Mouse (Mus musculus): ENCODE data around the gene Fbln2.

The Fbln2 gene

DNA sequence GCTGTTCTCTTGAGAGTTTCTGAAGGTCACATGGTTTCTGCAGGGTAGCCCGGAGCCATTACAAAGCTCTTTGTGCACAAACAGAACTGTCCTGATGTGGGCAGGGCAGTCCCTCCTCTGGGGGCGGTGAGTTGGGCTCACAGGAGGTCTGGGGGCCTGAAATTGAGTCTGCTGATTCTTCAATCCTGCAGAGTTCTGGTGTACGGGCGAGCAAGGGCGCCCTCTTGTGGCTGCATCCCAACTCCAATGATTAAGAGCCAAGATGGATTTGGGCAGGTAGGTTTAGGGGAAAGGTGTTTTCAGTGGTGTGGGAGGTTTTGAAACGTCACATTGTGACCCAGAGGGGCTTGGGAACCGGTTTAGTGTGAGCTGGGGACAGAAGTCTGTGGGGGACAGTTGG, 65.3 kb downstream of the Fbln2 start:
- DNase-seq (ENCODE audit: low read depth in 2 of 2, low spot score in 2 of 2): peak in 1 of 2 experiments; percentile 15

DNA sequence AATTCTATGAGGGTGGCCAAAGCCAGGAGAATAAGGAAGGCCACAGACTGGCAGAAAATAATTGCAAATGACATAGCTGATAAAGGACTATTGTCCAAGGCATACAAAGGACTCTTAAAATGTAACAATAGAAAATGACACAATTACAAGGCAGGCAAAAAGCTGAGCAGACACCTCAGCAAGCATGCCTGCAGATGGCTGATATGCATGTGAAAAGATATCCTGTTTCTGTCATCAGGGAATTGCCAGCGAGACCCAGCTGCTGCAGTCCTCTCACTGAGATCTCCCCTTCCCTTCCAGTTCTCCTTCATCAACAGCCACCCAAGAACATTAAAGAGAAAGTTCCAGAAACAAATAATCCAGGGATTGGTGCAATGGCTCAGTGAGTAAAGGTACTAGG, 66.0 kb downstream of the Fbln2 start:
- DNase-seq (ENCODE audit: low read depth in 2 of 2, low spot score in 2 of 2): no peak

DNA sequence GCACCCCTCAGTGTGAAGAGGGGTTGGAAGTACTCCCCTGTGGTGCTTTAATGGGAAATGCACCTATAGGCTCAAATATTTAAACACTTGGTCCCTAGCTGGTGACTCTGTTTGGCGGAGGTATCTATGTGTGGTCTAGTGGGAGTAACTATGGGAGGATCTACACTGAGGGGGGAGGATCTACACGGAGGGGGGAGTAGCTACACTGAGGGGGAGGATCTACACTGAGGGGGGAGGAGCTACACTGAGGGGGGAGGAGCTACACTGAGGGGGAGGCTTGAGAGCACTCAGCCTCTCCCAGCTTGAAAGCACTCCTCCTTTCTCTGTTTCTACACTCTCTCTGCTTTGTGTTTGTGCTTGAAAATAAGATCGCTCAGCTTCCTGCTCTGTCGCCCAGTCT, 67.2 kb downstream of the Fbln2 start:
- DNase-seq (ENCODE audit: low read depth in 2 of 2, low spot score in 2 of 2): no peak

DNA sequence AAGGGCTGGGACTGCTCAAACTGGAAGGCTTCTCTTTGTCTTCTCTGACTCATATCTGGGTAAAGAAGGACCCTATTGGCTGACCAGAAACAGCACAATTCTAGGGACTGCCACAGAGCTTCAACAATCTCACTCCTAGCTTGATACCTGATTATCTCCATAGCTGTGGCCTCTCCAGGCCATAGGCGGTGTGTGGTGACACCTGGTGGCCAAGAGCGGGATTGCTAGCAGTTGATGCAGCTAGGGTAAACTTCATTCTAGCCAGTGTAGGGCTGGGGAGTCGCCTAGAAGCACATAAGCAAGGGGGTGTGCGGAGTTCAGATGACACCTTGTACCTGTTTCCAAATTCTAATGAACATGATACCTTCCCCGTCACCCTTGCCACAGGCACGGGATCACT, 69.0 kb downstream of the Fbln2 start:
- peak; percentile 63 to 79 for DNase-seq (ENCODE audit: low read depth in 2 of 2, low spot score in 2 of 2)

DNA sequence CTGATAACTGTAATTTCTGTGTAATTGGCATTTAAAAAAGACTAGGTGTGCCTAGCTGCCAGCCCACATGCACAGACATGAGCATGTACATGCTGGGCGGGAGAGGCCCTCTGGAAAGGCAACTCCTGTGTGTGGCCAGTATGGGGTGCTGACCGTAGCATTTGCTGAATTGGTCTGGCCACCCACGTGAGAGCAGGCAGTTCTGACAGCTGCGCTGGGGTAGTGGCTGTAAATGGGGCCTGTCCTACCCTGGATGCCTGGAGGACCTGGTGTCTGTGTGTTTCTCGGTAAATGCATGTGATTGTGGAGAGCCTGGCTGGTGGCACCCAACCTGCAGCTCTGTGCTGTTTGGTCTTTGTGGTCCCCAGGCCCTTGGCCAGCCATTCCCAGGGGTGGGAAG, 69.5 kb downstream of the Fbln2 start:
- no peak for DNase-seq (ENCODE audit: low read depth in 2 of 2, low spot score in 2 of 2)

DNA sequence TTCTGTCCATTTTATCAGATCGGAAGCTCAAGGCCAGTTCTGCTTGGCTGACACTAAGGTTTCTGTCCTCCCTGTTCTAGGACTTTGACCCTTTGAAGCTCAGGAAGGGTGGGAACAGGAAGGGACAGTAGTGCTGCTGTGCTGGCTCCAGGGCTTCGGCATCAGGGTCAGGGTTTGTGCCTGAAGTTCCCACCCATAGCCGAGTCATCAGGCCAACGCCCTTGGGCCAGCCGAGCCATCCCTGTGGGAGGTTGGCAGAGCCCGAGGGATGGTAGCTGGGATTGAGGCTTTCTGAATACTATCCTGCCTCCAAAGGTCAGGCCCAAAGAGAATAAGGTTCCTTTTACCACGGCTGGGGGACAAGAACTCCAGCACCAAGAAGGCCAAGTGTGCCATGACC, 70.8 kb downstream of the Fbln2 start:
- DNase-seq (ENCODE audit: low read depth in 2 of 2, low spot score in 2 of 2): no peak

DNA sequence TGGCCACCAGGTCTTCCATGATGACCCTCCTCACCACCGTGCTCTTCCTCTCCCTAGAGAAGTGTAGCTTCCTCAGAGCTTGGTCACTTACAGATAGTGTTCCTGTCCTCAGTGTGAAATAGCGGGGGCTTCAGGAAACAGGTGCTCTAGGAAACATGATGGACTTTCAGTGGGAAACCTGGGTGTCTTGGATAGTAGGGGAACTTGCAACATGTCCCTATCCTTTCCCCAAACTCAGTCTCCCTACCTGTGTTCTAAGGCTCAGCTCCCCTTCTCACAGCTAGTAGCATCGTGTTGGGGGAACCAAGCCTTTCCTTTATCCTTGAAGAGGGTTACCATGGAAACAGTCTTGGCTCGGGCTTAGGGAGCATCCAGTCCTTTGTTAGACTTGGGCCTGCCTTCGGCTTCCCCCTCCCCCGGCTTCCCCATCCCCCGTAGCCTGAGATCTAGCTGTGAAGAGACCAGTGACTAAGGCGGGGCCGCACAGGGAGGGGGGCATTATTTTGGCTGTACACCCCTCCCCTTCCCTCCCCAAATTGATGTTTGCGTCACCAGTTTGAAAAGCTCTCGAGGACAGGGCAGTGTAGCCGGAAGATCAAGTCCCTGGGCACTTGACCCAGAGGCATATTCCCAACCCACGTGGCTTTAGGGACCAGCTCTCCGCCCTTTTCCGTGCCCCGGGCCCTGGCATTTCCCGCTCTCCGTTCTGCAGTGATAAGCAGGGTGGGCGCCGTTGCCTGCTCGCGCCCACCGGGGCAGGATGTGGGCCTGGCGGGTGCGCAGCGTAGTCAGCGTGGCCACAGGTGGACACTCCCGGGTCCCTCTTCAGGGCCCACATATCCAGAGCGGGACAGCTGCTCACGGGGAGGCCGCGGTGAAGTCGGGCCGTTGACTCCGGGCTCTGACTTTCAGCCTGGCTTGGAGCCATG, 72.5 kb downstream of the Fbln2 start:
- no peak for DNase-seq (ENCODE audit: low read depth in 2 of 2, low spot score in 2 of 2)

DNA sequence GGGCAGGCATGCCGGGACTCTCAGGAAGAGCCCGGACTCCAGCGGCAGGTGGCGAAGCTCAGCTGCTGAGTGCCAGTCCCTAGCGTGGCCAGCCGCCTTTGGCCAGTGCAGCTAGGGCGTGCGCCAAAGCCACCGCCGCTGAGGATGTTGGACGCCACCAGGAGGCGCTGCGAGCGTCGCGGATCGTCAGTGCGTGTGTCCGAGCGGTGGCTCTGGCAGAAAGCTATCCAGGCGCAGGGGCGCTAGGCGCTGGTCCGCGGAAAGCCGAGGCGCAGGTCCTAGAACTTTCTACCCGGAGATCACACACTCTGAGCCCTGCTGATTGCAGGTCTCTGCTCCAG, 73.2 kb downstream of the Fbln2 start:
- DNase-seq (ENCODE audit: low read depth in 2 of 2, low spot score in 2 of 2): no peak

DNA sequence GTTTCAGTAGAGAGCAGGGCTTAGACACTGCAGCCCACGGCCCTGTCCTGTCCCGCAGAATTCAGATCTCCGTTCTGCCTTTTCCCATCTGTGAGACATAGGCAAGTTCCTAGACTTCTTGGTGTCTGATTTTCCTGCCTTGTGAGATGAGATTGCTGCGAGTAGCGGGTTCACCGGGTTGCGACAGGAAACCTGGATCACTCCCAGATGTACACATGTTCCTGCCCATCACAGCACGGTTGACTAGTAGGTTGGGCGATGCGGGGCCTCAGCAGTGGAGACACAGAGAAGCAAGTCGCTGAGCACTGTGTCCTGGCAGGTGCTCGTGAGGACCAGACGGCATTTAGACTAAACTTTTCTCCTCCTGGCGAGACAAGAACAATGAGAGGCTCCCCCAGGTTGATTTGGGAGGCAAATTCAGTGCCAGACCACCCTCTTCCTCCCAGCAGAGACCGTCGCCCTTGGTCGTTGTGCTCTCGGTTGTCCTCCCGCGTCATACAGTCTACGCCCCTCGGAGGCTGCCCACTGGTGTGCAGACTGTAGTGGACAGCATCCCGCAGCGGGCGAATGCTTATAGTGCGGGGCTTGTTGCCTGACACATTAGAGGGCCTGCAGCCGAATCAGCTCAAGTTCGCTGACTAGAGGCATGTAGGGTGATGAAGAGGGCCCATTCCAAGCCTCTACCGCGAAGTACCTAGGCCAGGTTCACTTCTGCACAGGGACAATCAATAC, 73.7 kb downstream of the Fbln2 start:
- no peak for DNase-seq (ENCODE audit: low read depth in 2 of 2, low spot score in 2 of 2)

DNA sequence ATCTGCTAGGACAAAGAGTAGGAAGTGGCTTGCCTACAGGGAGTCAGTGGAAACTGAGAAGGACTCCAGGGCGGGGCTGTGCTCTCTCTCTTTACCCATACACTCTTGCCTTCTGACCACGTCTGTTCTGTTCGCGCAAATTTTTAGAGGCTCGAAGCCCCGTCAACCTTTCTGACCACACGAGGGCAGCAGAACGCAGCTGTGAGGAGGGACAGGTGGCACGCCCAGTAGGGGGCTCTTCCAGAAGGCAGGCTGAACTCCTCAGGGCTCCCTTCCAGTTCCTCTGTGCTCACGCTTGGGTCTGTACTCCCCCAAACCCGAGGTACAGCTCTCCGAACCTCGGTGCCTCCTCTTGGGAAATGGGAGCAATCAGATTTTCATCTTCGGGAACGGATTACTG, 74.4 kb downstream of the Fbln2 start:
- peak; percentile 20 to 59 for DNase-seq (ENCODE audit: low read depth in 2 of 2, low spot score in 2 of 2)

DNA sequence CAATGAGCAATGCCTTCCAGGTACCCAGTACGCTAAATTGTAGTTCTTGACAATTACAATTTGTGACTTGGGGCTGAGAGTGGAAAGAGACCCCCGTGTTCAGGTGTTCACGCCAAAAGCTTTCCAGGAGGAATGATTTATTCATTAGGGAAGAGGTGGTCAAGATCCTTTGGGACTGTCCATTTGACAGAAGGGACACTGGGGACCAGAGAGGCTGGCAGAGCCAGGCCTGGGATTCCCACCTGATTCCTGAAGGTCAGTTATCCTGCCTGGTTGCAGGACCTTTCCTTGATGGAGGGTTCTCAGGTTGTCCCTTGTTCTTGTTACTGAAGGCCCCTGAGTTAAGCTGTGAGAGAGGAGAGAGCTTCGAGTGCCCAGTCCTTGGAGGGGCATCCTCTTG, 74.9 kb downstream of the Fbln2 start:
- no peak for DNase-seq (ENCODE audit: low read depth in 2 of 2, low spot score in 2 of 2)

DNA sequence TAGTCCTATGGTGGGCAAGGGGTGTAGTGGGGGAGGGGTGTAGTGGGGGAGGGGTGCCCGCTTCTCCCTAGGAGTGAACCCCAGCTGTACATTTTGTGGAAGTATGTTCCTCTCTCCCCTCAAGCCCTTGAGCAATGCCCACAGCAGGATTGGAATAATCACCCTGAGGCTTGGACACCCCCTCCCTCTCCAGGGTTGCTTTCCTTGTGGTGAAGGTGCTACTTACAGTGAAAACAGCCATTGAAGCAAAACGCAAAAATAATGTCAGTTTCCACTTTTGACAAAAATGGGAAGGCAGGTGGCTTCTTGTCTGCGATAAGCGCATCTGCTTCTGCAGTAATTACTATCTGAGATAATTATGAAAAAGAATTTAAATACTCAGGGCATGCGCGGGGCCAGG, 75.4 kb downstream of the Fbln2 start:
- DNase-seq (ENCODE audit: low read depth in 2 of 2, low spot score in 2 of 2): no peak

DNA sequence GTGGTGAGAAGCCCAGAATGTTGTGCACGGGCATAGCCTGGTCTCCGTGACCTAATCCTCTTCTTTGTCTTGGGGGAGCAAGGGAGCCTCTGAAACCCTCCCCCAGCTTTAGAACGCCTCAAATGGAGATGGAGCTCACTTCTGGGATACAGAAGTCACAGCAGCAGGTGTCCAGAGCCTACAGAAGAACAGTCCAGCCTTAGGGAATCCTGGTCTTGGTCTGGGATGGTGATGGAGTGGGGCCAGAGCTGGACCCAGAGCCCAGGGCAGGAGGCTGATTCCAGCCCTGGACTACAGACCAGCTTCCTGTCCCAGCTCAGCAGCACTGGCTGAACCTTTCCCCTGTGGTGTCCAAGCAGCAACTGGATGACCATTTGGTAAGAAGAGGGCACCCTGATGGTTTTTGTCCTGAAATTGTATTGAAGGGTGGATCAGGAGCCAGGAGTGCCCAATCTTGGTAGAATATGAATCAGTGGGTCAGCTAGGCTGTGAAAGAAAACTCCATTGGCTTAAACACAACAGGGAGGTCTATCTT, 76.1 kb downstream of the Fbln2 start:
- DNase-seq (ENCODE audit: low read depth in 2 of 2, low spot score in 2 of 2): no peak

DNA sequence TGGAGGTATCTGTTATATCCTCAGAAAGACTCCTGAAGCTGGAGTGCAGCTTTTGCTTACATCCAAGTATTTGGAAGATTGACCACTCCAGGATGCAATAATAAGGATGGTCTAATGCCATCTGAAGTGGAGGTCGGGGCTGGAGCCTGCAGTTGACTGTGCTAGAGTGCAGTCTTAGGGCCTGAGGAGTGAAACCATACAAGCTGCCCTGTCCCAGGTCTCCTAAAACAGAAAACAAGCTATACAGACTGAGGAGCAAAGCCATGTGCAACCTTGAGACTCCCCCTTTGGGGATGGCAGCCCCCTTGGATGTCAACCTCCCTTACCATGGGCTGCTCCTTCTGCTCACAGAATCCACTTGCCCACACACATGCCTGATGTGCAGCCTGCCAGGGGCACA, 76.7 kb downstream of the Fbln2 start:
- DNase-seq (ENCODE audit: low read depth in 2 of 2, low spot score in 2 of 2): no peak

DNA sequence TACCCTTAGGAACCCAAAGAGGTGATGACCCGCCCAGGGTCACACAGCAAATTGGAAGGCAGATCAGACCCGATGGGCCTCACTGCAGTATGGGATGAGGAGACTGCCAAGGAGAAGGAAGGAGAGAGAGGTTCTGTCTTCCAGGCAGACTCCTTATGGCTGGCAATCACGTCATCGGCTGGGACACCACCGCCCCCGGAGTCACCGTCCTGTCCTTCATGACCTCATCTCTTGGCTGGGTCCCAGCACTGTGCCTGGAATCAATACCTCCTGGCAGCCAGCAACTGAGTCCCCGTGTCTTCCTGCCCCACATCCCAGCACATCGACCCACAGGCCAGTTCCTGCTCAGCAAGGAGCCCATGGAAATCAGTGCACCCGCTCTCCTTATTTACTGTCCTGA, 78.7 kb downstream of the Fbln2 start:
- DNase-seq (ENCODE audit: low read depth in 2 of 2, low spot score in 2 of 2): no peak

DNA sequence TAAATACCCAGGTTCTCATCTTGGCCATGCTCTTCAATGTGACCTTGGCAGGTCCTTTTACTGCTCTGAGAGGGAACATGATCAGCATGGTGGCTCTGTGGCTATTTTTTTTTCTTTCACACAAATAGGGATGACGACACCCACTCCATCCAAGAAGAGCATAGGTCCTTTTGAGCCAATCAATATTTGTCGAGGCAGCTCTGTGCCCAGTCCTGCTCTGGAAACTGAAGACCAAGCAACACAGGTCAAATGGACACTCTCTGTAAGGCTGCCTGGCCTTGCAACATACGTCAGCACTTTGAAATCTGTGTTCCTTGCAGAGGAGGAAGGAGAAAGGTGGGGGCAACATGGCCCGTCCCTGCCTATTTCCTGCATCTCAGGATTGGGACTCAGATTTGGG, 83.2 kb downstream of the Fbln2 start:
- DNase-seq (ENCODE audit: low read depth in 2 of 2, low spot score in 2 of 2): no peak

DNA sequence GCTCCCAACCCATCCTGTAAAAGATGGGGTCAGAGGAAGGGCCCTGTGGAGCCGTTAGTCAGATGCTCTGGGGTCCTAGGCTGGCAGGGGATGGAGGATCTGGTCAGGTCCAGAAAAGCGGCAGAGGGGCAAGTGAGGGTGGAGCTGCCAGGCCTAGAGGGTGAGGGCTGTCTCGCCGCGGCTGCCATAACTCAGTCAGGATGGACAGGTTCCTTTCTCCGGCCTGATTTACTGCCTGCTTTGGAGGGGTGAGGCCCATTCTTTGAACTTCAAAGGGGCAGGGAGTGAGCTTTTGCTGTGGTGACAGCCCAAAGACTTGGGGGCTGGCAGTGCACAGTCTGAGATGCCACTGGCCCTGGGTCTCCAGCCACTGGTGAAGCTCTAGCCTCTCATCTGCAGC, 86.6 kb downstream of the Fbln2 start:
- no peak for DNase-seq (ENCODE audit: low read depth in 2 of 2, low spot score in 2 of 2)

DNA sequence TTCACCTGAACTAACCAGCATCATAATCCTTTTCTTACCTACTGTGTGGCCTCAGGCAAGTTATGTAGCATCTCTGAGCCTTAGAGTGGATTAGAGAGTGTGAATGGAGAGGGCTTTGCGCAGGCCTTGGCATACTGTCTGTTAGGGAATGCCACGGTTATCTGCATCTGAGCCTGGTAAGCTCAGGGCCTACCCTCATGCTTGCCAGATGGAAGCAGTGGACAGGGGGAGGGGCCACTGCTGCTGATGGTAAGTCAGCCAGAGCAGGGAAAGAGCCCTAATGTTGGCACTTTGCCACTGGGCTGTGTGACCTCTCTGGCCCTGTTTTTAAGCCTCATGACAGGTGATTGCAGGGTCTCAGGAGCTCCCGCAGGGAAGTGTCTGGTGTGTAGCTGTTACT, 87.8 kb downstream of the Fbln2 start:
- DNase-seq (ENCODE audit: low read depth in 2 of 2, low spot score in 2 of 2): no peak

DNA sequence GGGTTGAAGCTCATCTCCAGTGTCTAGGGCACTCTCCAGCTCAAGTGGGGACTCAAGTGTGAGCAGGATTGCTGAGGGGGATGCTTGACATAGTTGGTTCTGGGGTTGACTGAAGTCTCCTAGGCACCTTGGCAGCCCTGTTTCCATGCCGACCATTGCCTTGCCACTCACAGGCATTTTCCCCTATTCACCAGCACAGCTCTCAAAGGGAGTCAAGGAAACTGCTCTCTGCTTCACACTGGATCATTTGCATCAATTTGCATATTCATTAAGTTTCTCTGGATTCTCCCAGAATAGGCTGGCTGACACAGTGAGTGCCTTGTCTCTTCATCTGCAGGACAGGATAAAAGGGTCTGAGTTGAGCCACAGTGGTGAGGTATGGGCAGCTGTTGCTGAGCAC, 89.6 kb downstream of the Fbln2 start:
- DNase-seq (ENCODE audit: low read depth in 2 of 2, low spot score in 2 of 2): no peak

DNA sequence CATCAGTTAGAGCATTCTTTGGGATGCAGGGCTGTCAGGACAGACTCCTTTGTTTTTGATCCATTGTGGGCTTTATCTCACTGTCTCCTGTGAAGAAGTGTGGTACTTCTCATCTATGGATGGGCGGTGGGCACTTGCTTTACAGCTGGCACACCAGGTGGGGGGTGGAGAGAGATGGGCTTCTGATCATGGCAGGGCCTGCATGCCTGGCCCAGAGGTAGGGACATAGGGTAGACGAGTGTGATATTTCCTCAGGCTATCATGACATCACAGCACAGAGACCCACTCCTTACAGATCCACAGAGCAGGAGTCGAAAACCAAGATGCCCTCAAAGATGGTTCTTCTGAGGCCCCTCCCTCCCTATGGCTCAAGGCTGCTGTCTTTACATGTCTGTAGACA, 90.1 kb downstream of the Fbln2 start:
- DNase-seq (ENCODE audit: low read depth in 2 of 2, low spot score in 2 of 2): no peak

DNA sequence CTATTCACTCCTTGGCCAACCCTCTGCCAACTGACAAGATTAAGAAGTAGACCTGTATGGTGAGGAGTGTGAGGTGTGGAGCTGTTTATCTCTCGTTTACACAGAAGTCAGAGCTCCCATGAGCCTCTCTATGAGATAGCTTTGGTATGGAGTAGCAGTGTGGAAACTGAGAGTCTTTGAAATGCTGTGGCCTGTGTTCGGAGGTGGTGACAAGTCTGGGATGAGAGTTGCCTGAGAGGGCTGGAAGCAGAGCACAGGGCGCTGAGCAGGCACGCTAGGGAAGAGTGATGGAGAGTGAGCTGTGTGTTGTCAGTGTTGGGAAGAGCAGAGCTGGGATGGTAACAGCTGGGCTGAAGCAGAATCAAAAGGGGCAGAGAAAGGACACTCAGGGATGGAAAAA, 91.9 kb downstream of the Fbln2 start:
- no peak for DNase-seq (ENCODE audit: low read depth in 2 of 2, low spot score in 2 of 2)

DNA sequence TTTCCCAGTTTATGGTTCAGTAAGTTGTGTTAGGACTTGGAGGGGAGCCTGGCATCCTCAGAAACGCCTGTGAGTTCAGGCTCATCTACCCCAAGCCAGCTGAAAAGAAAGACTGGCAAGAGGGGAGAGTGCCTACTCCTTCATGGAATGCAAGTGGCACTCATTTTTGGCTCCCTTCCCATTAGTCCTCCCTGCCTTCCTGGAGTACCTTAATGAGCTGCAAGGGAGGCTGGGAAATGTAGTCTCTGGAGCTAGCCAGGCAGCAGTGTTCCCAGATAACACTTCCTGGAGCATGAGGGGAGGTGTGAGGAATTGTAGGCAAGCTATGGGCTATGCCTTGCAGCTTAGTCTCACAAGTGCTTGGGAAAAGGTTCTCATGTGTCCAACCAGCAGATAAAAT, 95.7 kb downstream of the Fbln2 start:
- no peak for DNase-seq (ENCODE audit: low read depth in 2 of 2, low spot score in 2 of 2)
